Mouse (Mus musculus) kidney, adult 9 months (tissue): ENCODE data around the gene Ahnak2.
"Not testable (repeated sequence)": the region's sequence is repeated elsewhere in the genome, so short reads cannot be mapped to it uniquely, and the experiment has no call there.

Source experiments
- DNase-seq: peaks from one replicate; pipeline ENCODE4 v3.0.0; 2022

The Ahnak2 gene

GRCm38 (mm10) chr12:112820401-112820999 is 18.0 kb upstream of the Ahnak2 start:
- DNase-seq: no peak

- peak; percentile 83 for DNase-seq
Measured at GRCm38 (mm10) chr12:112819057-112819662, 16.7 kb upstream of the Ahnak2 start.

GRCm38 (mm10) chr12:112816866-112817265 is 14.4 kb upstream of the Ahnak2 start:
- not testable (repeated sequence) for DNase-seq

GRCm38 (mm10) chr12:112816294-112816693 is 13.8 kb upstream of the Ahnak2 start:
- peak; percentile 75 for DNase-seq

- DNase-seq: peak; percentile 78
Measured at GRCm38 (mm10) chr12:112814682-112815470, 12.4 kb upstream of the Ahnak2 start.

- DNase-seq: peak; percentile 90
Measured at GRCm38 (mm10) chr12:112813370-112813769, 10.9 kb upstream of the Ahnak2 start.

GRCm38 (mm10) chr12:112810092-112810885 is 7.8 kb upstream of the Ahnak2 start:
- no peak for DNase-seq

- peak; percentile 80 for DNase-seq
Measured at GRCm38 (mm10) chr12:112809641-112810040, 7.2 kb upstream of the Ahnak2 start.

GRCm38 (mm10) chr12:112808587-112809364 is 6.3 kb upstream of the Ahnak2 start, which contains the start of gene Clba1:
Gene Clba1 (plus strand): TSS chr12:112808937.
- DNase-seq: peak; percentile 93

GRCm38 (mm10) chr12:112808212-112808586 is 5.7 kb upstream of the Ahnak2 start:
- no peak for DNase-seq

- DNase-seq: no peak
Measured at GRCm38 (mm10) chr12:112807796-112808195, 5.3 kb upstream of the Ahnak2 start.

GRCm38 (mm10) chr12:112806044-112806443 is 3.6 kb upstream of the Ahnak2 start:
- DNase-seq: no peak

- no peak for DNase-seq
Measured at GRCm38 (mm10) chr12:112804046-112804445, 1.6 kb upstream of the Ahnak2 start.

GRCm38 (mm10) chr12:112802917-112803316 is 460 bp upstream of the Ahnak2 start:
- no peak for DNase-seq

- peak; percentile 77 for DNase-seq
Measured at GRCm38 (mm10) chr12:112800476-112800875, 2.0 kb downstream of the Ahnak2 start.

GRCm38 (mm10) chr12:112799237-112799970 is 3.1 kb downstream of the Ahnak2 start:
- DNase-seq: no peak

GRCm38 (mm10) chr12:112798716-112799115 is 3.7 kb downstream of the Ahnak2 start:
- DNase-seq: no peak

GRCm38 (mm10) chr12:112798332-112798681 is 4.2 kb downstream of the Ahnak2 start:
- DNase-seq: no peak

GRCm38 (mm10) chr12:112797672-112798331 is 4.7 kb downstream of the Ahnak2 start:
- DNase-seq: no peak

GRCm38 (mm10) chr12:112796551-112797510 is 5.6 kb downstream of the Ahnak2 start:
- DNase-seq: no peak
